Mouse (Mus musculus) kidney, adult 8-10 months (tissue): ENCODE data around the gene Map1lc3b.

Experiments used
- DNase-seq, 2 experiments: peaks; one replicate each; pipeline ENCODE4 v3.0.0; 2022

The Map1lc3b gene

GRCm38 (mm10) chr8:121609916-121610315, 19.8 kb downstream of the Map1lc3b start:
- DNase-seq, result no peak

GRCm38 (mm10) chr8:121613419-121613818, 23.3 kb downstream of the Map1lc3b start:
- DNase-seq, result no peak

- peak; percentile 85 to 87 for DNase-seq
Measured at GRCm38 (mm10) chr8:121619401-121619995, 29.3 kb downstream of the Map1lc3b start.

GRCm38 (mm10) chr8:121620801-121621516, 30.8 kb downstream of the Map1lc3b start:
- peak; percentile 78 to 83 for DNase-seq

GRCm38 (mm10) chr8:121621879-121622278, 31.7 kb downstream of the Map1lc3b start:
- DNase-seq, result no peak

- DNase-seq, result no peak
Measured at GRCm38 (mm10) chr8:121623043-121623442, 32.9 kb downstream of the Map1lc3b start.

- no peak for DNase-seq
Measured at GRCm38 (mm10) chr8:121628681-121629080, 38.5 kb downstream of the Map1lc3b start.

GRCm38 (mm10) chr8:121631645-121632071, 41.5 kb downstream of the Map1lc3b start:
- DNase-seq, result peak; percentile 62 to 79

- DNase-seq, result no peak
Measured at GRCm38 (mm10) chr8:121632401-121632800, 42.2 kb downstream of the Map1lc3b start.

GRCm38 (mm10) chr8:121635534-121635933, 45.4 kb downstream of the Map1lc3b start:
- DNase-seq, result peak; percentile 76

- DNase-seq, result no peak
Measured at GRCm38 (mm10) chr8:121636180-121636579, 46.0 kb downstream of the Map1lc3b start.

- DNase-seq, result no peak
Measured at GRCm38 (mm10) chr8:121642804-121643203, 52.6 kb downstream of the Map1lc3b start.

- no peak for DNase-seq
Measured at GRCm38 (mm10) chr8:121643384-121643783, 53.2 kb downstream of the Map1lc3b start.

GRCm38 (mm10) chr8:121647511-121648215, 57.5 kb downstream of the Map1lc3b start:
- DNase-seq, result peak; percentile 74 to 91
